Mouse (Mus musculus): Measurements from ENCODE around the gene Hoxb9. TPM values are rescaled to one million over a fixed set of nuclear protein-coding genes. Genes with fewer than 3 reads are reported as not detected.

Hoxb9 gene
- polyA plus RNA-seq, 1 experiment from 2014 or later: not detected

DNA sequence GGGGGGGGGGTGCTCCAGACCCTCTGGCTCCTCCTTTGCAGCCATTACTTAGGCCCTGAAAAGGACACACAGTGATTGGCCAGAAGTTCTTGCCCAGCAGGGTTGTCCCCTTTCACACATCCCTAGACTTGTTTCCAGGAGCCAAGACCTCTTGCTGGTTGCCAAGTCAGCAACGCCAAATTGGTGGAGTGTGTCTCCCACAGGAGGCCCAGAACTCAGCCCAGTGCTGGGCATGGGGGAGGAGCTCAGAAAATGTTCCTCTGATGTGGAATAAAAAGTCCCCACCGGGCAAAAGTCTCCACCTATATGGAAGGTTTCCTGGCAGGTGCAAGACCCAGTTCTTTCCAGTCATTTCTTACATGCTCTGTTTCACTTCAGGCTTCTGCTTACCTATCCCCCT lies 12.2 kb upstream of the Hoxb9 start:
- H3K4me1 ChIP-seq: no peaks in the 10 kb centered on the region
- H3K4me3 ChIP-seq: no peak overlapping the region
- no peak for DNase-seq (ENCODE audit: extremely low spot score, low spot score)
- H3K27ac ChIP-seq: no peak overlapping the region
- 2% methylated on average over 2 of the region's 2 CpGs for WGBS
- H3K27me3 ChIP-seq (ENCODE audit: poor library complexity, severe bottlenecking): peaks cover 100% of the 10 kb centered on the region
- H3K36me3 ChIP-seq (replicated peaks): no peaks in the 10 kb centered on the region
- H3K9me3 ChIP-seq: no peaks in the 10 kb centered on the region

DNA sequence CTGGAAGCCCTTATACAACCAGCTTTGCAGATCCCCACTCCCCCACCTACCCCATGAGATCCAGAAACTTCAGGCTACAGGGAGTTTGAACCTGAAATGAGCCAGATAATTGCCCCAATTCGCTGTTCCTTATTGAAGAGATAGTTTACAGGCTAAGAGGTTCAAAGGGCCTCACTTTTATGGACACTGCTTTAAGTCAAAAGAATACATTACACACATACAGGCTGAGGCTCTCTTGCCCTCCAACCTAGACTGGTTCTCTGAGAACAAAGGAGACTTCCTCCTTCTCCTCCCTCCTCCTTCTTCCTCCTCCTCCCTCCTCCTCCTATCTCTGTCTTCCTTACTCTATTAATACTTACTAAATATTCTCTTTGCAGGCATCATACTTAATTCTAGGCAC lies 11.7 kb upstream of the Hoxb9 start:
- no peaks in the 10 kb centered on the region for H3K36me3 ChIP-seq (replicated peaks)
- peaks cover 100% of the 10 kb centered on the region for H3K27me3 ChIP-seq (ENCODE audit: poor library complexity, severe bottlenecking)
- no peaks in the 10 kb centered on the region for H3K9me3 ChIP-seq
- no peak for DNase-seq (ENCODE audit: extremely low spot score, low spot score)
- H3K4me3 ChIP-seq: no peak overlapping the region
- no peaks in the 10 kb centered on the region for H3K4me1 ChIP-seq
- 0% methylated on average over 1 of the region's 1 CpGs for WGBS
- H3K27ac ChIP-seq: no peak overlapping the region

DNA sequence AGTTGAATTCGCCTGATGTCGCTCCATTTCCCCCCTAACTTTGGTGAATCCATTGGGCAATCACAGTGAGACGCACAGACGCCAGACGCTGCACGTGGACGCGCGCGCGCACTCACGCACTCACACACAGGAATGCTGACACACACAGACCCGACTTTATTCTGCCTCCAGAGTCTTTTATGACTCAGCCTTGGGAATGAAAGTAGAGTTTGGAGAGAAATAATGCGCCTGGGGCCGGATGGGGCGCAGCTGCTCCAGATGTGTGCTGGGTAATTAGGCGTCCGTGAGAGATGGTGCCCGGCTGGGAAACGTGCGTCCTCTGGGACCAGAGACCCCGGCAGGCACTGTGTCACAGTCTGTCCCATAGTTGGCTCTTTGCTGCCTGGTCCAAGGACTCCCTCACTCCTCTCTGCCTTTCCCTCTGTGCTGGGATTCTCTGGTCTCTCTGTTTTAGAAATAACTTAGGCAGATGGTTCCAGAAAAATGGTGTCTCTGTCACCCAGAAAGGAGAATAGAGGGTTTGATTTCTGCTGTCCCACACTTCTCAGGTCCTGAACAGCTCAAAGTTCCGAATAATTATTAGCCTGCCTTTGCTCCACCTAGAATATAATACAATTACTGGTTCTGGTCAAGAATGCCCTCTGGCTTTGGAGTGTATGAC lies 10.8 kb upstream of the Hoxb9 start:
- H3K4me3 ChIP-seq: no peak overlapping the region
- H3K4me1 ChIP-seq: no peaks in the 10 kb centered on the region
- no peaks in the 10 kb centered on the region for H3K36me3 ChIP-seq (replicated peaks)
- 2% methylated on average over 23 of the region's 23 CpGs for WGBS
- no peak overlapping the region for H3K27ac ChIP-seq
- no peak for DNase-seq (ENCODE audit: extremely low spot score, low spot score)
- no peaks in the 10 kb centered on the region for H3K9me3 ChIP-seq
- H3K27me3 ChIP-seq (ENCODE audit: poor library complexity, severe bottlenecking): peaks cover 100% of the 10 kb centered on the region

DNA sequence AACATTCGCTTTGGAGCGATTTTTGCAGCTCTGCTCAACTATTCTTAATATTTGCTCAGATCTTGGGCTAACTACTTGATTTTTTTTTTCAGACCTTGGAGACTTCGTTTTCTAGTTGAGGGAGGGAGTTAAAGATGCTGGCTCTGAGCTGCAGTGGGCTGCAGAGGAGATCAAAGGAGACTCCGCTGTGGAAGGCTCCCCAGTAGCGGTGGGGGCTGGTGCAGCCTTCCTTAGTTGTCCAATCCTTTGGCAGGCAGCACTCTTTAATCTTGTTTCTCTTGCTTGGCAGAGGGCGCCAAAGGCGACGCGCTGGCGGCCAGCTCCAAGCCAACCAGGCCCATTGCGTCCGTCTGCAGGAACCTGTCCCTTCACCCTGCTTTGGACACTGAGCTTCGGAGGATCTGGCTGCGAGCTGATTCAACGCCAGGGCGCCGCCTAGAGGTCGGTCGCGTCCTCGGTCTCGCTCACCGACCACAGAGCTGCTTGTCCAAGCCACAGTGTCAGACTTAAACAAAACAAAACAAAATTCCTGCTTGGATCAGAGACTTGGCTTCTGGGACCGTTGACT lies 9.8 kb upstream of the Hoxb9 start:
- no peaks in the 10 kb centered on the region for H3K36me3 ChIP-seq (replicated peaks)
- no peak overlapping the region for H3K4me3 ChIP-seq
- 1% methylated on average over 24 of the region's 24 CpGs for WGBS
- H3K27ac ChIP-seq: no peak overlapping the region
- DNase-seq (ENCODE audit: extremely low spot score, low spot score): peak; percentile 83
- H3K4me1 ChIP-seq: no peaks in the 10 kb centered on the region
- H3K27me3 ChIP-seq (ENCODE audit: poor library complexity, severe bottlenecking): peaks cover 100% of the 10 kb centered on the region
- H3K9me3 ChIP-seq: no peaks in the 10 kb centered on the region

DNA sequence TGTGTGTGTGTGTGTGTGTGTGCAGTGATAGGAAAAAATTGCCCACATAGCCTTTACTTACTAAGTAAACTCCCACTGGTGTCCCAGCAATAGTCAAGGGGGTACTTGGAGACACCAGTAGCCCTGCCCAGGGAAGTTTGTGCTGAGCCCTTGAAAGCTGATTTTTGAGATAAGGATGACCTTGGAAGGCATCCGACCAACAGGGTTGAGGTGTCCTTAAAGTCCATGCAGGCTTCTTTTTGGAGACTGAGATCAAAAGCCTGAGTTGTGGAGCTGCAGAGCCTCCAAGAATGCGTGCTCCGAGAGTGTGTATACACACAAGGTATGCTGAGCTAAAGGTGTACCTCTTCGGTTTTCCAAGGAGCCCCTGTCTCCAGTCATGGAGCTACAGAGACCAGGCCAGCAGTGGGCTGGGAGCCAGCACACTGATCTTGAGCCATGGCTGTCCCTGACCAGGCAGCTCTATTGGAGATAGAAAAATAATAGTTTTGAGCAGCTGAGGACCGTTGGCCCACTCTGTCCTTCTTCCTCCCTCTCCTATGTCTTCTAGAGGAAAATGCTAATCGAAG lies 8.9 kb upstream of the Hoxb9 start:
- peaks cover 100% of the 10 kb centered on the region for H3K27me3 ChIP-seq (ENCODE audit: poor library complexity, severe bottlenecking)
- whole genome bisulfite sequencing: 8% methylated on average over 6 of the region's 6 CpGs
- H3K4me3 ChIP-seq: no peak overlapping the region
- H3K36me3 ChIP-seq (replicated peaks): no peaks in the 10 kb centered on the region
- H3K4me1 ChIP-seq: no peaks in the 10 kb centered on the region
- DNase-seq (ENCODE audit: extremely low spot score, low spot score): peak; percentile 16
- H3K9me3 ChIP-seq: no peaks in the 10 kb centered on the region
- H3K27ac ChIP-seq: no peak overlapping the region

DNA sequence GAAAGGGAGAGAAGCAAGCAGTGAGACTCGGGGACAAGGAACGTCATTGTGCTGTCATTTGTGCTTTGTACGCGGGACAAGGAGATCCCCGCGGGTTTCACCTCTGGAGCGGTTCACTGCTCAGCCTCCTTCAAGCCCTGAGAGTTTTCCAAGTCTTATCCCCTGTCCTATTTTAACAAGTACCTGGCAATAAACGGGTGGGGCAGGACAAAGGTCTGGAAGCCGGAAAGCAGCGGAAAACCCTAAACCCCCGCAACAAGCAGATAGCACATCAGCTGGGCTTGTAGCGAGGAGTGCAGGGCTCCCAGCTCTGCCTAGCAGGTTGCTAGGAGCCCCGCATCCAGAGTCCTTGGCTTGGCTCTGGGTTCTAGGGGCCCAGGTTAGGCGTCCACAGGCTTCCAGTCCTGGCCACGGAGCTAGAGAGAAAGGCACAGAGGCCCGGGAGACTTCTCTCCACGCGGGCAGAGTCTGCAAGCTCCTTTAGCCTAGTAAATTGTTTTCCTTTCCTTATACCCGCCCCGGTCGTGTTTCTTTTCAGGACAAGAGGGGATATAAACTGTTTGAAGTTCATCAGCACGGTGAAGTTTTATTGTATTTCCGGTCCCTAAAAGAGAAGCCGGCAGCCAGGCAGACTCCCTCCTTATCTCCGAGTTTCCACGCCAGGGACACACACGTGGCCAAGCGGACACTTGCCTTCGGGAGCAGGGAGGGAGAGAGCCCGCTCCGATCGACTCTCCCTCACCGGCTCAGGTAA lies 7.4 kb upstream of the Hoxb9 start:
- Histone ChIP-seq H3K27me3 (ENCODE audit: poor library complexity, severe bottlenecking) (peaks cover 100% of the 10 kb centered on the region), H3K9me3 (no peaks in the 10 kb centered on the region), H3K4me1 (no peaks in the 10 kb centered on the region), H3K36me3 (replicated peaks) (no peaks in the 10 kb centered on the region), H3K27ac (no peak overlapping the region), H3K4me3 (no peak overlapping the region)
- peak; percentile 35 for DNase-seq (ENCODE audit: extremely low spot score, low spot score)
- WGBS: under 1% methylated on average over 33 of the region's 33 CpGs

DNA sequence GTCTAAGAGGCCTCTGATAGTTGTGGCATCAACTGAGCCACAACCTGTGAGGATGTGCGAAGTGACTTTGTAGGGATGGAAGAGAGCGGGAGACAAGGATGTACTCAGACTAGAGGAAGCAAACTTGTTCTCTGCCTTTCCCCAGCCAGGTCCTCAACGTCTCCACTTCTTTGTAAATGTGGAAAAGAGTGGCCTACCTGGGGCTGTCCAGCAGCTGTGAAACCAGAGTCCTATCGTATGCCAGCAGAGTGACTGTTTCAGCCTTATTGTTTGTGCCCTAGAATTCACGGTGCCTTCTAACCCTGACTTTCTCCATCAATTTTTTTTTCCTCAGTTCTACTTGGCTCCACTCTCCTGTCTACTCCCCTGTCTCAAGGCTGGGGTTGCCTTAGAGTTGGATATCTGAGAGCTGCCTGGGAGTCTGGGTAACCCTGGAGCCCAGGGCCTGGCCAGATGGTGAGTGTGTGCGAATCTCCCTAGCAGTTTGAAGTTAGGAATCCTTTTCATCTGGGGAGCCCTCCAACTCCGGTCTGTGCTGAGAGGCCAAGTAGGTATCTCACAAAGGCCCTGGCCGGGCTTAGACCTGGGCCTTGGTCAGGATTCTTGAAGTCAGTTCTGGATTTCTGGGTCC lies 6.8 kb upstream of the Hoxb9 start:
- Histone ChIP-seq H3K27ac (no peak overlapping the region), H3K36me3 (replicated peaks) (no peaks in the 10 kb centered on the region), H3K4me1 (no peaks in the 10 kb centered on the region), H3K4me3 (no peak overlapping the region), H3K9me3 (no peaks in the 10 kb centered on the region), H3K27me3 (ENCODE audit: poor library complexity, severe bottlenecking) (peaks cover 100% of the 10 kb centered on the region)
- DNase-seq (ENCODE audit: extremely low spot score, low spot score): peak; percentile 33
- whole genome bisulfite sequencing: 2% methylated on average over 8 of the region's 8 CpGs

DNA sequence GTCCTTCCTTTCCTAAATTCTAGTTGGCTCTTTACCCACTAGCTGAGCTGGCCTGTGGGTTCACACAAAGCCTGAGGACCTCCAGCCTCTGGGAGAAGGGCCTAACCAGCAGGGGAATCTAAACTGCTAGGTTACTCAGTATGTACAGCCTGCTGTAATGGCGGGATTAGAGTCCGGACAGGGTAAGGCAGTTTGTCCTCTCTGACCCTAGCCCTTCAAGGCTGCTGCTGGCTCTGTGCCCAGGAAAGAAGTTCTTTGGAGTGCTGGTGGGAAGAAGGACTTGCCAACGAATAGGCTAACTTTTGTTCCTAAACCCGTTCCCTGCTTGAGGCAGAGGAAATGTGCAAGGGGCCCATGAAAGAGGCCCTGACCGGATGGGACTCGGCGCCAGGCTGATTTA lies 5.3 kb upstream of the Hoxb9 start:
- H3K4me3 ChIP-seq: no peak overlapping the region
- no peaks in the 10 kb centered on the region for H3K9me3 ChIP-seq
- 2% methylated on average over 7 of the region's 7 CpGs for WGBS
- H3K4me1 ChIP-seq: peaks cover 3% of the 10 kb centered on the region; the same call in 1 of the 2 replicates
- peaks cover 100% of the 10 kb centered on the region for H3K27me3 ChIP-seq (ENCODE audit: poor library complexity, severe bottlenecking)
- H3K36me3 ChIP-seq (replicated peaks): no peaks in the 10 kb centered on the region
- H3K27ac ChIP-seq: no peak overlapping the region
- DNase-seq (ENCODE audit: extremely low spot score, low spot score): peak; percentile 19

DNA sequence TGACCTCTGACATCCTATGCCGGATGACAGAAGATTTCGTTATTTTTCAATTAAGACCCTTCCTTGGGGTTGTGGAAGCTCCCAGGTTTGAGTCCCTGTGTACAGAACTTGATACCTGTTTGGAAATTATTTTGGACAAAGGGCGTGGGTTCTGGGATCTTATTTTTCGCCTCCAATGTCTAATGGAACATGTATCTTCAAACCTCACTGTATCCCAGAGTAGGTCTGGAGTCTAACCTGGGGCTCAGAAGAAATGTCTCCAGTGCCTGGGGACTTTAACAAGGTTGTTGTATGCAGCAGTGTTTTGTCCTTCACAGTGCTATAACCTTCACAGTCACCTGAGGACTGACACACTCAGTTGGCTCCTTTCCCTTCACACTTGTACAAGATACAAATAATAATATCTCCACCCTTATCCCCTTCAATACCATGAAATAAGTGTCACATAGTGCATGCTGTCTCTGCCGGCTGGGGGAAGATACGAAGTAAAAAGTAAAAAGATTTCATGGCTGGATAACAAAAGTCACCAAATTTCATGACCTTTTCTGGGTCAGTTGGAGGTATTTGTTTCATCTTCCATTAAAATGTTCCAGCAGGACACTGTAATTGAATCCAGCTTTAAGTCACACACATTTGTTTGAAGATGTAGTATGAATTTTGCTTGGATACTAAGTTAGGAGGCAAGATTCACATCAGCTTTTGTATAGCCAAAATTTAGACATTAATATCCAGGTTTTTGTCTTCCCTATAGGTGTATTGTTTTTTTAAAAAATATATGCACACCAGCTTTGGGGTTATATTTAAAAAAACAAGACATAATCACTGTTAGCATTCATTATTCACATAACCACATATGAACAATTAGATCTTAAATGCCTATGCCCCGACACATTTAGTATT lies 4.0 kb upstream of the Hoxb9 start:
- no peak overlapping the region for H3K4me3 ChIP-seq
- 11% methylated on average over 7 of the region's 7 CpGs for WGBS
- DNase-seq (ENCODE audit: extremely low spot score, low spot score): peak; percentile 17
- H3K27me3 ChIP-seq (ENCODE audit: poor library complexity, severe bottlenecking): peaks cover 100% of the 10 kb centered on the region
- peaks cover 15% of the 10 kb centered on the region for H3K4me1 ChIP-seq
- H3K27ac ChIP-seq: no peak overlapping the region
- H3K9me3 ChIP-seq: no peaks in the 10 kb centered on the region
- H3K36me3 ChIP-seq (replicated peaks): no peaks in the 10 kb centered on the region

DNA sequence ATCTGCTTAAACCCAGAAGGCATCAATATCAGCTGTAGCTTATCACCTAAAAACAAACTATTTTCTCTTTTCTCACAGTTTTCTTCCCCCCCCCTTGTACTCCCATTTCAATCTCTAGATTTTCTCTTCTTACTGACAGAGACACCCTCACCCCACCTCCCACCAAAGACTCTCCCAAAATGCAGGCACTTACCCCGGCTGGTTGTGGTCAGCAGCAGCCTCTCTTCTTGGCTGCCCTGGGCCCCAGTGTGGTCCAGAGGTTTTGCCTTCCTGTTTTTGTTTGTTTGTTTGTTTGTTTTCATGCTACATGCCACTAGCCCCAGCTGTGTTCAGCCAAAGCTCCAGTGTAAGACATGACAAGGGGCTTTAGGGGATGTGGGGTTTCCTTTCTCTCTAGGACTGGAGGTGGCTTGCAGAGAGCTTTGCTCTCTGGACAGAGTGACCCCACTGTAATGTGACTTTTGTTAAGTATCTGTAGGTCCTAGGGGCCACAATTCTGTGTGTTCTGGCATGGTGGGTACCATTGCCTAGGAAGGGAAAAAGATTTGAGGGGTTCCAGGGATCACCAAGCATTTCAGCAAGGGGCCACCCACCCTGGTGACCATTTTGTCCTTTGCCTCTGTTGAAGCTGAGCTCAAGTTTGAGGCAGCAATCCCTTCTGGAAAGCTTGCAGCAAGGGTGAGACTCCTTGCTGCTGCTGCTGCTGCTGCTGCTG lies 3.1 kb upstream of the Hoxb9 start:
- peaks cover 18% of the 10 kb centered on the region for H3K4me1 ChIP-seq
- no peaks in the 10 kb centered on the region for H3K36me3 ChIP-seq (replicated peaks)
- H3K27ac ChIP-seq: no peak overlapping the region
- no peak for DNase-seq (ENCODE audit: extremely low spot score, low spot score)
- H3K9me3 ChIP-seq: no peaks in the 10 kb centered on the region
- peaks cover 100% of the 10 kb centered on the region for H3K27me3 ChIP-seq (ENCODE audit: poor library complexity, severe bottlenecking)
- no peak overlapping the region for H3K4me3 ChIP-seq
- 0% methylated on average over 1 of the region's 1 CpGs for WGBS

DNA sequence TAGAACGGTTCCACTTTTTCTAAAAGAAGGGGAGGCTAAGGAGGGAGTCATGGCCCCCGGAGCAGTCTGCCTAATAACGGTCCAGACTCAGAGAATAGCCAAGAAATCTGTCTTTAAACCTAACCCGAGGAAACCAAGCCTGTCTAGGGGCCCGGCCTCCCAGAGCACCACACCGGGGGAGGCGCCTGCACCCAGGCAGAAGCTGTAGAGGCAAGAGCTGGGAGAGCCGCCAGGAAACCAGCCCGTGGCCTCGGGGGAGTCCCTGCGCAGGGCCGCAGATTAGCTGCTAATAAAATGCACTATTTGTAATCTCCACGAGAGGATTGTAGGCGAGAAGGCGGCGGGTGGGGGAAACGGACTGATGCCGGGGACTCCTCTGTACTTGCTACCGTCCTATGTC lies 1.4 kb upstream of the Hoxb9 start:
- no peak for DNase-seq (ENCODE audit: extremely low spot score, low spot score)
- Histone ChIP-seq H3K36me3 (replicated peaks) (no peaks in the 10 kb centered on the region), H3K27ac (no peak overlapping the region), H3K4me3 (no peak overlapping the region), H3K9me3 (no peaks in the 10 kb centered on the region), H3K27me3 (ENCODE audit: poor library complexity, severe bottlenecking) (peaks cover 100% of the 10 kb centered on the region), H3K4me1 (peaks cover 18% of the 10 kb centered on the region)
- under 1% methylated on average over 19 of the region's 19 CpGs for WGBS

All from forebrain, embryonic 10.5 days (tissue).